8 mouse cellular contexts compared by ENCODE assay signal in genomic region chr19:28974862-28975611, GRCm38 (mm10). TPM values are rescaled to one million over a fixed set of nuclear protein-coding genes. Genes with fewer than 3 reads are reported as not detected.
DNase-seq lines count a peak whose midpoint lies in the region; ATAC-seq and TF ChIP-seq lines count a peak whose summit lies in the region.

No protein-coding gene starts in this region.

- peak overlapping the region; percentile 76 for H3K4me2 ChIP-seq in hindbrain, embryonic 14.5 days (replicated peaks)

- H3K27me3 ChIP-seq in Patski, result peaks cover 39% of the 10 kb centered on the region
- H3K27me3 ChIP-seq in hindbrain, embryonic 14.5 days (ENCODE audit: control insufficient read depth, insufficient read depth, low read length), result 0 out of 2 replicates have a peak, but pooled peaks cover 3% of the 10 kb centered on the region

- POLR2A ChIA-PET in Patski (lab: Charles Lee), result no interaction called here

- peak overlapping the region; percentile 37 for H3K4me3 ChIP-seq in hindbrain, embryonic 14.5 days (replicated peaks; ENCODE audit: low read length)

- no peak for DNase-seq in Patski (ENCODE audit: low read depth, low spot score)
- peak; percentile 85 to 86 for DNase-seq in cerebellum, postnatal 14 days
- DNase-seq in frontal cortex, postnatal 36 days (ENCODE audit: low spot score in 2 of 2), result peak; percentile 85 to 89
- peak; percentile 71 for DNase-seq in hindbrain, embryonic 14.5 days (ENCODE audit: low spot score)
- DNase-seq in layer of hippocampus, postnatal 25 days (ENCODE audit: extremely low spot score in 1 of 2, low spot score in 1 of 2), result peak; percentile 67 to 86
- DNase-seq in lung, postnatal 14 days, result peak; percentile 88
- peak; percentile 87 for DNase-seq in retina, embryonic 14.5 days (ENCODE audit: low spot score)
- peak; percentile 91 for DNase-seq in thymus, postnatal 4 days

- TF ChIP-seq CTCF in Patski (IDR thresholded peaks at IDR 0.05), result peak; percentile 90

- H3K9ac ChIP-seq in hindbrain, embryonic 14.5 days, result peak overlapping the region; percentile 61

- CTCF ChIA-PET in Patski (lab: Charles Lee), result no interaction called here

- no peaks in the 10 kb centered on the region for H3K9me3 ChIP-seq in hindbrain, embryonic 14.5 days (ENCODE audit: control insufficient read depth, low read length)

- no peaks in the 10 kb centered on the region for H3K36me3 ChIP-seq in hindbrain, embryonic 14.5 days (replicated peaks; ENCODE audit: control insufficient read depth, insufficient read depth)

- H3K27ac ChIP-seq in hindbrain, embryonic 14.5 days, result no peak overlapping the region

- 15% methylated on average over 35 of the region's 35 CpGs for WGBS in hindbrain, embryonic 14.5 days

- in situ Hi-C loops in Patski (cut with MboI; ENCODE audit: low pct_unique_long_range_greater_than_20kb), result loop anchor here (5.0 kb wide), 2 partner anchors 87 to 382 kb away; no protein-coding TSS in a partner anchor

- peak; percentile 62 for ATAC-seq in Patski
- ATAC-seq in hindbrain, embryonic 14.5 days (ENCODE audit: low FRiP score), result peak; percentile 92

- H3K4me1 ChIP-seq in hindbrain, embryonic 14.5 days (replicated peaks; ENCODE audit: control insufficient read depth, insufficient read depth, low read length), result no peaks in the 10 kb centered on the region

RNA-seq across cellular contexts. Expression of gene 4430402I18Rik, which starts 7.4 kb away (rescaled TPM):
- 0.63 TPM for polyA plus RNA-seq in Patski (2021)
- polyA plus RNA-seq in hindbrain, embryonic 14.5 days (2014; fragmentation: Nextera tagmentation; extraction: Ambion mirVana), result 0.56 and 2.0 TPM in 2 replicates
- total RNA-seq in layer of hippocampus, postnatal 25 days (2021), result 1 to 10 TPM; 5.3 to 6.1 TPM

RNA-seq across cellular contexts. Expression of gene Plpp6, which starts 11.3 kb away (rescaled TPM):
- polyA plus RNA-seq in Patski (2021), result 16.8 TPM
- 18.7 and 21.3 TPM in 2 replicates for polyA plus RNA-seq in hindbrain, embryonic 14.5 days (2014; fragmentation: Nextera tagmentation; extraction: Ambion mirVana)
- 10 to 100 TPM; 52.8 to 54.0 TPM for total RNA-seq in layer of hippocampus, postnatal 25 days (2021)

RNA-seq across cellular contexts. Expression of gene Cdc37l1, which starts 15.1 kb away (rescaled TPM):
- 49.8 TPM for polyA plus RNA-seq in Patski (2021)
- 56.6 and 58.3 TPM in 2 replicates for polyA plus RNA-seq in hindbrain, embryonic 14.5 days (2014; fragmentation: Nextera tagmentation; extraction: Ambion mirVana)
- total RNA-seq in layer of hippocampus, postnatal 25 days (2021), result 100 to 1,000 TPM in 1 of 2 experiments, 10 to 100 TPM in 1; 96.4 to 101 TPM
